Mouse (Mus musculus) midbrain, embryonic 16.5 days (tissue): ENCODE results near the gene Zmat5. TPM values are rescaled to one million over a fixed set of nuclear protein-coding genes. Genes with fewer than 3 reads are reported as not detected.

Experiments used
- polyA plus RNA-seq: library from polyadenylated mRNA; unstranded; fragments of >200 nt; fragmentation: Nextera tagmentation; extraction: Ambion mirVana; gene quantifications from 2 replicates; pipeline ENCODE4 v1.2.1, GENCODE M21; 2015

Gene Zmat5
- polyA plus RNA-seq, 1 experiment from 2014 or later, result 49.4 TPM

Other genes starting within 250 kb of the Zmat5 start
- 34.7 and 36.2 TPM in 2 replicates for gene Mtmr3, start 109.8 kb upstream of the Zmat5 start, polyA plus RNA-seq
- gene Gm11032, start 84.6 kb upstream of the Zmat5 start, polyA plus RNA-seq, result not detected in 2 replicates
- 20.5 and 22.1 TPM in 2 replicates for gene Ascc2, start 66.9 kb upstream of the Zmat5 start, polyA plus RNA-seq
- 525 and 569 TPM in 2 replicates for gene Uqcr10, start 336 bp upstream of the Zmat5 start, polyA plus RNA-seq
- 1.1 and 1.2 TPM in 2 replicates for gene Cabp7, start 42.1 kb downstream of the Zmat5 start, polyA plus RNA-seq
- gene Nf2, start 144.9 kb downstream of the Zmat5 start, polyA plus RNA-seq, result 63.3 and 68.6 TPM in 2 replicates
- gene Nipsnap1, start 169.3 kb downstream of the Zmat5 start, polyA plus RNA-seq, result 146 and 148 TPM in 2 replicates
- gene Thoc5, start 190.6 kb downstream of the Zmat5 start, polyA plus RNA-seq, result 57.9 and 64.1 TPM in 2 replicates
- gene Nefh, start 243.4 kb downstream of the Zmat5 start, polyA plus RNA-seq, result 3.7 and 4.3 TPM in 2 replicates